Mouse (Mus musculus): ENCODE data around the gene March8.

March8 gene

DNA sequence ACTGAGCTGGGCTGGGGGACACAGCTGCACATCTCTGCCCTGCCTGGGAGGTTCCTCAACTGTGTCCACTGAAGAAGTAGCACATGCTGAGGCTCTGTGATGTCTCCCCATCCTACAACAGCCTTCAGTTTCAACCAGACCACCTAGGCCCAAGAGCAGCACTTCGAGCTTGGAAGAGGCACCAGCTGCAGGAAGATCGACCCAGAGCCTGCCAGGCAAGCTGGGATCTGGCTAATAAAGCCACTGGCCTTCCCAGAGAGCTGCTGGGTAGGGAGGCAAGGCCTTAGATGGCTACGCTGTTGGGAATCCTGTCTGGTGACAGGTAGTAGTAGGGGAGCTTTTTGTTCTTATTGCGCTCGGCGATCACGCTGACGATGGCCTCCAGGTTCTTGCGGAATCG is 72.6 kb downstream of the March8 start:
- no peak for DNase-seq (ENCODE audit: low spot score)

DNA sequence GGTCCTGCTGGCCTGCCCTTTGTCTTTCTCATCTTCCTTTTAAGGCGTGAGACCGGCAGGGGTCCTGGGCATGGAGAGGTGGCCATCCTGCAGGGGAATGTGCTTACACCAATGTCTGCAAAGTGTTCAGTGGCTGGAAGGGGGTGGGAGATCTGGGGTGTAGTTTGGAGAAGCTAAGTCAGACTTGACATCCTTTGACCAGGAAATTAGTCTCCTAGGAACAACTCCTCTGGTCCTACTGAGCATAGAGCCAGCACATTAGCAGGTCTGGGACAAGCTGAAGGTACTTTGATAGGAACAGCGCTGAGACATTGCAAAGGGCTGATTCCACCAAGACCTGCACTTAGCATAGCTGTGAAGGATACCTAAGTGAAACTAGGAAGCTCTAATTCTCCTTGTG is 73.9 kb downstream of the March8 start:
- no peak for DNase-seq (ENCODE audit: low spot score)

- DNase-seq (ENCODE audit: low spot score), result no peak
Observed at GRCm38 (mm10) chr6:116412546-116413325, 74.9 kb downstream of the March8 start.

- no peak for DNase-seq (ENCODE audit: low spot score)
Observed at GRCm38 (mm10) chr6:116415126-116415676, 77.4 kb downstream of the March8 start.

GRCm38 (mm10) chr6:116416000-116416552 is 78.3 kb downstream of the March8 start:
- DNase-seq (ENCODE audit: low spot score), result no peak

GRCm38 (mm10) chr6:116417518-116418315 is 79.9 kb downstream of the March8 start:
- no peak for DNase-seq (ENCODE audit: low spot score)

DNA sequence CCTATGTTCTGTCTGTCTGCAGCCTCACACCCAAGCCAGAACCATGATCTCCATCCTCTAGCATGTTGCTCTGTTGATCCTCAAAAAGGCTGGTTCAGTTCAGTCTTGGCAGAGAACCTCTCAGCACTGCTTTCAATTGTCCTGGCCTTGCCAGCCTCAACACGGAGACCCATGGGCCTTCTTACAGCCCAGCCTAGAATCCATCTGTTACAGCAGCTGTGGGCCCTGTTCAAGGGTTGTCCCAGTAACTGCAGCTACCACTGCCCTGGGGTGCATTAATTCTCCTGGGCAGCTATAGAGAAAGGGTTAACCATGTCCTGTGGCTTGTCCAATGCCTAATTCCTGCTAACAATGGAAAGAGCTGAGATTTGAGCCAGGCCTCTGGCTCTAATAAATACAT is 80.7 kb downstream of the March8 start:
- no peak for DNase-seq (ENCODE audit: low spot score)

DNA sequence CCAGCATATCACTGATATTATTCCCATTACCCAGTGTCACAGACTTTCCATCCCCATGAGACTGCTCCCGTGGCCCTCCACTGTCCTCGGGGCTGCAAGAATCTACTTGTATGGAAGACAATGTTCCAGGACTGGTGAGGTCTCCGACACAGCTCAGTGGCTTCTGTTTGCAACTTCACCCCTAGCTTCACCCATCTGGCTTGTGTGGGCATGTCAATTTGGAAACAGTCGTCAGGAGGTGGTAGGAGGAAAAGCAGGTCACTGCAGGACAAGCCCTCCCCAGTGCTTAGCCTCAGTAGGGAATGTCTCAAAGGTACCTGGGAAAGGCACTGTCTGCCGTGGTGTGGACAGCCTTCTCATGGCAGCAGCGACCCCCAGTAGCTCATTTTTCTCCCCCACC is 81.9 kb downstream of the March8 start:
- no peak for DNase-seq (ENCODE audit: low spot score)

- DNase-seq (ENCODE audit: low spot score), result no peak
Observed at GRCm38 (mm10) chr6:116420271-116420670, 82.4 kb downstream of the March8 start.

DNA sequence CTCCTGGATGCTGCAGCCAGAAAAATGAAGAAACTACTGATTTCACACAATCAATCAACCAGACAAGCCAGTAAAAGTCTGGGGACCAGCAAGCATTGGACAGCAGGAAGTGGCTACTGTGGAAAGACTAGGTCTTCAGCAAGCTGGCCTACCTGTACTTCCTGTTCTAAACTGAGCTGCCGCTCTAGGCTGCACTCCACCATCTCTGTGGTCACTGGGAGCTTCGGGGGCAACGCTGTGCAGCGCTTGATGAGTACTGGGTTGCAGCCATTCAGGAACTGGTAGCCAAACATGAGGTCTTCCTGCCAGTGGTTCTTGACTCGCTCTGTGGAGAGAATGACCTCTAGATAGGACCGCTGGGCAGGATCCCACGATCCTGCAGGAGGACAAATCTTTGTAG is 85.2 kb downstream of the March8 start:
- DNase-seq (ENCODE audit: low spot score), result no peak

DNA sequence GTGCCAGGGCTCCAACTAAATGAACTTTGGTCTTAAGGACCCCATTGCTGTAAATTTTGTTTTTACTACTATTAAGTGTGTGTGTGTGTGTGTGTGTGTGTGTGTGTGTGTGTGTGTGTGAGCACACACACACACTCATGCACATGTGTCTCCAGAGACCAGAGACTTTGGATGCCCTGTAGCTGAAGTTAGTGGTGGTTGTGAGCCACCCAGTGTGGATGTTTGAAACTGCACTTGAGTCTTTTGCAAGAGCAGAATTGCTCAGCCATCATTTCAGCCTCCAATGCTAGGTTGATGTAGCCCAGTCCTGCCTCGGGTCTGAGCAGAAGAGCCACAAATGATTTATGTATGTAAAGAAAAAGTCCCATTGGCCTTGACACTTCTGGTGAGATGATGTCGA is 85.8 kb downstream of the March8 start:
- DNase-seq (ENCODE audit: low spot score), result peak; percentile 59

- DNase-seq (ENCODE audit: low spot score), result no peak
Observed at GRCm38 (mm10) chr6:116427552-116427951, 89.7 kb downstream of the March8 start.

DNA sequence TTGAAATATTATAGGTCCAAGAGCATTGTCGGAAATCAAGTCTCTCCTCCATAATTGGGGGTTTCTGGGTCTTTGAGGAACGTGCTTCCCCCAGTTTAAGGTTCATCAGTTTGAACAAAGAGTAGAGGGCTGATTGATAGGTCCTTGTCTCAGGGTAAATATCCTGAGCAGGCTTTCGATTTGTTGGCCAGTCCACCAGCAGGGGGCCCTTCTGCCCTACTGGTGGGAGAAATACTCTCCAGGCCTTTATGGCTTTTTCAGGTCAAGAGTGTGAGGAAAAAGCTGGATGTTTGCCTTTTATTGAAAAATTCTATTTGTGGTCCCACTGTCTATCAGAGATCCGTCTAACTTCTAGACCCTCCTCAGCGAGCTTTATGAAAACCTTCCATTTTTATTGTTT is 90.5 kb downstream of the March8 start:
- DNase-seq (ENCODE audit: low spot score), result no peak

- DNase-seq (ENCODE audit: low spot score), result no peak
Observed at GRCm38 (mm10) chr6:116438864-116439263, 101.0 kb downstream of the March8 start.

GRCm38 (mm10) chr6:116439531-116439930 is 101.7 kb downstream of the March8 start:
- no peak for DNase-seq (ENCODE audit: low spot score)

DNA sequence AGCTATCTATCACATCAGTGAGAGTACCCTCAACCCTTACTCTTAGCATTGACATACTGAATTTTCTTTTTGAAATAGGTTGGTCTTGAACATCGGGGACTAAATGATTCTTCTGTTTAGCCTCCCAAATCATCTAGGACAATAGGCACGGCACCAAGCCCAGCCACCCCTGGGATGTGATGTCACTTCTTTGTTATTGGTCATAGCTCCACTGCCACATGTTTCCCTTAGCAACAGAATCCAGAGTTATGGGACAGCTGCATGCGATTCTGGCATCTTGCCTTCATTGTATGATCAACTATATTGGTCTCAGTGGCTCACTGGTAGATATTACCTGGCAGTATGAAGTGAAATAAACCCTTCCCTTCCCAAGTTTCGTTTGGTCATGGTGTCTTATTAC is 102.6 kb downstream of the March8 start:
- no peak for DNase-seq (ENCODE audit: low spot score)

DNA sequence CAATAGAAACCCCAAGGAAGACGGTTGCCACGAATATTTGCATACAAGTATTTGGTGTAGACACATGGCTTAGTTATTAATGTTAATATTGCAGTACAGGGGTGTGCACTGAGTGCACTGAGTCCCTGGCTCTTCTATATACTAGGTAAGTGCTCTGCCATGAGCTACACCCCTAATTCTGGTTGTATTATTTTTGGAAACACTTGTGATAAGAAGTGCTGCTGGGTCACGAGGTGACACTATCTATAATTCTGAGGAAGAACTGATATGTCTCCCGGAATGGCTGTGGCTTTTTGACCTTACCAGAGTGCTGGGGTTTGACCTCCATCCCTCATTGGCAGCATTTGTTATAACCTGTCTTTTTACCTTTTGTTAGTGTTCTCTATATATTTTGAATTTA is 103.0 kb downstream of the March8 start:
- no peak for DNase-seq (ENCODE audit: low spot score)

DNA sequence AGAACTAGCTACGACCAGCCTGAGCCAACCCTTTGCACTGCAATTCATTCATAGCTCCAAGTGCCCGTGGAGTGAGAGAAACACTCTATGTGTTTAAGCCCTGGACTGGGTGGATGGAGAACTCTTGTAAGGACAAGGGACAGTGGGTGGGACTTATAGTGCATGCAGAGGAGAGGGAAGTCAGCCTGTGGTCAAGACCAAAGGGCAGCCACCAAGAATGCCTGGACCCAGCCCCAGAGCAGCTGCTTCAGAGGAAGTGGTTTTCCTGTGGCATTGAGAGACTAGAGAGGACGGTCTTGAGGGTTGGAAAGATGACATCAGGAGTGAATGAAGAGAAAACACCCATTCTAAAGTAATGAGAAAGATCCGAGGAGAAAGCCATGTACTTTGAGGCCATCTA is 118.0 kb downstream of the March8 start:
- DNase-seq (ENCODE audit: low spot score), result peak; percentile 49

DNA sequence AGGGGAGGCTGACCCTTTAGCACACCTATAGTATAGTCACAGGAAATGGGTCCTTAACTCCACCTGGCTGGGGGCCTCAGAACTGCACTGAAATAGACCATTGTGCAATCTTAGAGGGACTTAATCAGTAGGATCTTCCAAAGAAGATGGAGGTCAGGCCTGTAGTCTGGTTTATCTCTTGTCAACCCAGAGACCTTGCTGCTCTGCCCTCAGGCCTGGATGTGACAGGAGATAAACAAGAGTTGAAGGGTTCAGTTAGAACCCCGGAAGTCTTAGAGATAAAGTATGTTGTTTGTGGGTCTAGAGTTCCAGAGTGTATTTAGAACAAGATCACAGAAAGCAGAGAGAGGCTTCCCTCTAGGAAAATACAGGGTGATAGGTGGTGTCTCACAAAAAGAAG is 118.7 kb downstream of the March8 start:
- DNase-seq (ENCODE audit: low spot score), result no peak

DNA sequence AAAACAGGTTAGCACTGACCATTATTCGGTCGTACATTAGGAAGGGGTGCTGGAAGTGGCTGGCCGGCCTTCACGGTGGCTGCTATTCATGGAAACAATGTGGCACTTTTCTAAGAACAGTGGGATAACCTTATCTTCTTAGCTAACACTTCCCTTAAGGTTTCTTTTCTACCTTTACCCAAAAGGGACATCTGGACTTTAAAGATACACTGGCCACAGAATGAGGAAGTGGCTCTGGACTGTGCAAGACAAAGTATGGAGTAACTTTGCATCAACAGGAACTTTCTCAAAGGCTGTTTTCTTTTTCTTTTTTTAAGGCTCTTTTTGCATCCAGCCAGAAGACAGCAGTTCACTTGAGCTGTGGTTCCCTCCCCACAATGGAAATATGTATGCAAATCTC is 120.9 kb downstream of the March8 start:
- no peak for DNase-seq (ENCODE audit: low spot score)

All from layer of hippocampus, adult 11-12 months (tissue).